Mouse (Mus musculus) kidney, postnatal 25 days (tissue): ENCODE measurements around the gene Mymx.
A peak's percentile ranks its signal among the peaks of the same experiment; 100 is the strongest.

Source experiments
- DNase-seq, 2 experiments: peaks; one replicate each; pipeline ENCODE4 v3.0.0; 2021; ENCODE audit warnings: mixed read lengths in 2 of 2

The Mymx gene

GRCm38 (mm10) chr17:45610144-45610866 is 8.4 kb upstream of the Mymx start:
- no peak for DNase-seq

GRCm38 (mm10) chr17:45608396-45608795 is 6.5 kb upstream of the Mymx start:
- DNase-seq, result no peak

GRCm38 (mm10) chr17:45606992-45607879 is 5.3 kb upstream of the Mymx start:
- DNase-seq, result no peak

GRCm38 (mm10) chr17:45602984-45603383 is 1.1 kb upstream of the Mymx start:
- no peak for DNase-seq

GRCm38 (mm10) chr17:45601325-45601724 is 577 bp downstream of the Mymx start:
- DNase-seq, result no peak

GRCm38 (mm10) chr17:45600267-45600666 is 1.6 kb downstream of the Mymx start:
- no peak for DNase-seq

- peak; percentile 75 to 92 for DNase-seq
Measured at GRCm38 (mm10) chr17:45599446-45600242, 2.3 kb downstream of the Mymx start, which contains the start of gene Slc29a1. Gene Slc29a1 (minus strand): TSS chr17:45599606.

- DNase-seq, result no peak
Measured at GRCm38 (mm10) chr17:45598891-45599290, 3.0 kb downstream of the Mymx start.

GRCm38 (mm10) chr17:45598376-45598775 is 3.5 kb downstream of the Mymx start:
- no peak for DNase-seq

GRCm38 (mm10) chr17:45597787-45598186 is 4.1 kb downstream of the Mymx start:
- DNase-seq, result peak in 1 of 2 experiments; percentile 45

- DNase-seq, result peak; percentile 84 to 90
Measured at GRCm38 (mm10) chr17:45596631-45597396, 5.1 kb downstream of the Mymx start.

- peak in 1 of 2 experiments; percentile 69 for DNase-seq
Measured at GRCm38 (mm10) chr17:45595736-45596390, 6.0 kb downstream of the Mymx start.

- DNase-seq, result peak; percentile 81 to 90
Measured at GRCm38 (mm10) chr17:45594881-45595735, 6.8 kb downstream of the Mymx start.

- no peak for DNase-seq
Measured at GRCm38 (mm10) chr17:45594195-45594594, 7.7 kb downstream of the Mymx start.

- DNase-seq, result peak; percentile 49 to 75
Measured at GRCm38 (mm10) chr17:45593479-45593878, 8.4 kb downstream of the Mymx start.

GRCm38 (mm10) chr17:45592606-45593431 is 9.1 kb downstream of the Mymx start:
- DNase-seq, result peak; percentile 61 to 83

GRCm38 (mm10) chr17:45591701-45592605 is 9.9 kb downstream of the Mymx start:
- peak; percentile 62 to 82 for DNase-seq

- DNase-seq, result peak in 1 of 2 experiments; percentile 6
Measured at GRCm38 (mm10) chr17:45590410-45590809, 11.5 kb downstream of the Mymx start.
